Mouse (Mus musculus): ENCODE measurements at regions not wholly inside any gene's neighbourhood (a gene's known extent, or its start where the extent isn't known, plus 50 kb on each side); places are given as distances from the start of the nearest gene placed in this dataset.
"Not testable (repeated sequence)": the region's sequence is repeated elsewhere in the genome, so short reads cannot be mapped to it uniquely, and the experiment has no call there.

- no peak for ATAC-seq
Observed at GRCm38 (mm10) chr10:117474351-117475085, 94.7 kb upstream of the Cpsf6 start.

- no peak for ATAC-seq
Observed at GRCm38 (mm10) chr10:117473471-117473870, 93.7 kb upstream of the Cpsf6 start.

- no peak for ATAC-seq
Observed at GRCm38 (mm10) chr10:117472568-117472930, 92.7 kb upstream of the Cpsf6 start.

GRCm38 (mm10) chr10:117471818-117472567 is 92.2 kb upstream of the Cpsf6 start:
- no peak for ATAC-seq

GRCm38 (mm10) chr10:117471036-117471817 is 91.4 kb upstream of the Cpsf6 start:
- ATAC-seq: no peak

GRCm38 (mm10) chr10:117470481-117470880 is 90.7 kb upstream of the Cpsf6 start:
- no peak for ATAC-seq

GRCm38 (mm10) chr10:117469573-117470090 is 89.8 kb upstream of the Cpsf6 start:
- no peak for ATAC-seq

- ATAC-seq: no peak
Observed at GRCm38 (mm10) chr10:117468931-117469572, 89.2 kb upstream of the Cpsf6 start.

GRCm38 (mm10) chr10:117468381-117468780 is 88.6 kb upstream of the Cpsf6 start:
- no peak for ATAC-seq

- ATAC-seq: no peak
Observed at GRCm38 (mm10) chr10:117467161-117467560, 87.3 kb upstream of the Cpsf6 start.

GRCm38 (mm10) chr10:117466391-117466790 is 86.6 kb upstream of the Cpsf6 start:
- ATAC-seq: no peak

- no peak for ATAC-seq
Observed at GRCm38 (mm10) chr10:117465671-117466250, 85.9 kb upstream of the Cpsf6 start.

- no peak for ATAC-seq
Observed at GRCm38 (mm10) chr10:117465058-117465660, 85.3 kb upstream of the Cpsf6 start.

- not testable (repeated sequence) for ATAC-seq
Observed at GRCm38 (mm10) chr10:117464331-117464730, 84.5 kb upstream of the Cpsf6 start.

- no peak for ATAC-seq
Observed at GRCm38 (mm10) chr10:117463636-117464035, 83.8 kb upstream of the Cpsf6 start.

- no peak for ATAC-seq
Observed at GRCm38 (mm10) chr10:117462921-117463320, 83.1 kb upstream of the Cpsf6 start.

- no peak for ATAC-seq
Observed at GRCm38 (mm10) chr10:117461791-117462516, 82.1 kb upstream of the Cpsf6 start.

GRCm38 (mm10) chr10:117461261-117461660 is 81.4 kb upstream of the Cpsf6 start:
- no peak for ATAC-seq

GRCm38 (mm10) chr10:117460366-117460730 is 80.5 kb upstream of the Cpsf6 start:
- ATAC-seq: no peak

- ATAC-seq: no peak
Observed at GRCm38 (mm10) chr10:117459651-117460365, 80.0 kb upstream of the Cpsf6 start.

Measured in activated CD4-positive, CD25-positive, alpha-beta regulatory T cell, adult 4 months (primary cell).